8 mouse cellular contexts compared by ENCODE assay signal in genomic region chr2:180333778-180334550, GRCm38 (mm10). TPM values are rescaled to one million over a fixed set of nuclear protein-coding genes. Genes with fewer than 3 reads are reported as not detected.
DNase-seq lines count a peak whose midpoint lies in the region; ATAC-seq and TF ChIP-seq lines count a peak whose summit lies in the region.
"Had no signal": no experiment of that assay in that cellular context is flagged by ENCODE, and none has a peak within 500 bp of the region (broad histone marks: within the 10 kb centered on the region; RNA-seq: fewer than 3 reads in every experiment).

No protein-coding gene starts in this region.

- H3K36me3 ChIP-seq in E14TG2a.4 (ENCODE audit: insufficient read depth, low read length) (no peaks in the 10 kb centered on the region), ES-Bruce4 (ENCODE audit: control insufficient read depth, insufficient read depth, low read length, poor library complexity, severe bottlenecking) (no peaks in the 10 kb centered on the region)
- H3K36me3 ChIP-seq in hindbrain, embryonic 14.5 days (replicated peaks; ENCODE audit: control insufficient read depth, insufficient read depth): no peaks in the 10 kb centered on the region
- H3K36me3 ChIP-seq in liver, embryonic 16.5 days (ENCODE audit: control insufficient read depth, insufficient read depth): no peaks in the 10 kb centered on the region

- H3K9me3 ChIP-seq in E14TG2a.4 (ENCODE audit: low read length) (no peaks in the 10 kb centered on the region), ES-Bruce4 (replicated peaks; ENCODE audit: control insufficient read depth, insufficient read depth, low read length, poor library complexity, severe bottlenecking) (no peaks in the 10 kb centered on the region)
- no peaks in the 10 kb centered on the region for H3K9me3 ChIP-seq in hindbrain, embryonic 14.5 days (ENCODE audit: control insufficient read depth, low read length)
- H3K9me3 ChIP-seq in liver, embryonic 16.5 days (replicated peaks; ENCODE audit: control insufficient read depth, low read length): no peaks in the 10 kb centered on the region

- ATAC-seq in hindbrain, embryonic 14.5 days (ENCODE audit: low FRiP score): no peak
- no peak for ATAC-seq in liver, embryonic 16.5 days (ENCODE audit: low read depth)
- ATAC-seq in erythroid progenitor cell, adult 5-6 weeks (replicated peaks; ENCODE audit: low FRiP score, poor library complexity, severe bottlenecking): no peak

- no peak overlapping the region for H3K27ac ChIP-seq in ES-Bruce4 (ENCODE audit: insufficient read depth, low read length)
- no peak overlapping the region for H3K27ac ChIP-seq in hindbrain, embryonic 14.5 days
- H3K27ac ChIP-seq in liver, embryonic 16.5 days (ENCODE audit: low read length): no peak overlapping the region
- H3K27ac ChIP-seq: macrophage had no signal

- H3K27me3 ChIP-seq in E14TG2a.4 (ENCODE audit: insufficient read depth, low read length): peaks cover 95% of the 10 kb centered on the region
- peaks cover 12% of the 10 kb centered on the region; the same call in 1 of the 2 replicates for H3K27me3 ChIP-seq in ES-Bruce4 (ENCODE audit: control insufficient read depth, insufficient read depth, low read length, poor library complexity, severe bottlenecking)
- peaks cover 66% of the 10 kb centered on the region for H3K27me3 ChIP-seq in hindbrain, embryonic 14.5 days (ENCODE audit: control insufficient read depth, insufficient read depth, low read length)
- H3K27me3 ChIP-seq in liver, embryonic 16.5 days (ENCODE audit: control insufficient read depth, insufficient read depth, low read depth, low read length): peaks cover 41% of the 10 kb centered on the region

- H3K4me1 ChIP-seq in E14TG2a.4 (replicated peaks; ENCODE audit: low read depth, low read length) (peaks cover 16% of the 10 kb centered on the region), ES-Bruce4 (ENCODE audit: control insufficient read depth, insufficient read depth, low read length) (no peaks in the 10 kb centered on the region)
- H3K4me1 ChIP-seq in hindbrain, embryonic 14.5 days (replicated peaks; ENCODE audit: control insufficient read depth, insufficient read depth, low read length): peaks cover 13% of the 10 kb centered on the region
- H3K4me1 ChIP-seq in liver, embryonic 16.5 days (ENCODE audit: control insufficient read depth, low read depth, low read length): no peaks in the 10 kb centered on the region

- peak overlapping the region; percentile 9 for H3K9ac ChIP-seq in ES-Bruce4 (ENCODE audit: low read depth, poor library complexity, severe bottlenecking)
- H3K9ac ChIP-seq in hindbrain, embryonic 14.5 days: no peak overlapping the region
- H3K9ac ChIP-seq in liver, embryonic 16.5 days (ENCODE audit: low read depth, low read length): no peak overlapping the region

- TF ChIP-seq CTCF in E14TG2a.4 (conservative IDR thresholded peaks at IDR 0.05; ENCODE audit: low read length) (no peak), ES-Bruce4 (IDR thresholded peaks at IDR 0.05; ENCODE audit: low read depth, low read length) (no peak)

- 2% methylated on average over 68 of the region's 69 CpGs for WGBS in hindbrain, embryonic 14.5 days
- WGBS in liver, embryonic 16.5 days (ENCODE audit: insufficient replicate concordance): 2% methylated on average over 69 of the region's 69 CpGs

- H3K4me2 ChIP-seq in hindbrain, embryonic 14.5 days (replicated peaks): peak overlapping the region; percentile 44
- peak overlapping the region; percentile 35 for H3K4me2 ChIP-seq in liver, embryonic 16.5 days (ENCODE audit: low read depth, low read length)

- DNase-seq in hindbrain, embryonic 14.5 days (ENCODE audit: low spot score): no peak
- no peak for DNase-seq in left cerebral cortex, adult 11 months (ENCODE audit: low spot score)
- DNase-seq in cerebellum, postnatal 36 days: no peak

- no peak for TF ChIP-seq EP300 in ES-Bruce4 (IDR thresholded peaks at IDR 0.05; ENCODE audit: insufficient read depth, low read depth, low read length)

- peak overlapping the region; percentile 74 for H3K4me3 ChIP-seq in E14TG2a.4 (replicated peaks; ENCODE audit: low read length)
- peak overlapping the region; percentile 54 for H3K4me3 ChIP-seq in ES-Bruce4 (ENCODE audit: low read depth, low read length)
- peak overlapping the region; percentile 22 for H3K4me3 ChIP-seq in hindbrain, embryonic 14.5 days (replicated peaks; ENCODE audit: low read length)
- H3K4me3 ChIP-seq in liver, embryonic 16.5 days (ENCODE audit: low read depth, low read length): peak overlapping the region; percentile 34

- no peak for TF ChIP-seq POLR2A in ES-Bruce4 (IDR thresholded peaks at IDR 0.05; ENCODE audit: insufficient read depth, low read length)

RNA-seq across cellular contexts. Expression of gene Gata5, which starts 0.5 kb away (rescaled TPM):
- 0.53 TPM in 1 of 2 replicates, not detected in the other for polyA plus RNA-seq in ES-Bruce4 (2011; ENCODE audit: insufficient read depth, insufficient read length, low read depth, missing spikeins)
- 0.05 TPM in 1 of 2 replicates, not detected in the other for polyA plus RNA-seq in hindbrain, embryonic 14.5 days (2014; fragmentation: Nextera tagmentation; extraction: Ambion mirVana)
- 0.16 and 0.38 TPM in 2 replicates for polyA plus RNA-seq in liver, embryonic 16.5 days (2015; fragmentation: Nextera tagmentation; extraction: Ambion mirVana)
- total RNA-seq in erythroid progenitor cell, adult 5-6 weeks (2015; ENCODE audit: low replicate concordance): not detected in 2 replicates
- not detected in 2 replicates for total RNA-seq in erythroid progenitor cell, adult 5-6 weeks (2017; ENCODE audit: low replicate concordance)
- polyA plus RNA-seq: macrophage had no signal

RNA-seq across cellular contexts. Expression of gene Rbbp8nl, which starts 44.3 kb away (rescaled TPM):
- polyA plus RNA-seq in ES-Bruce4 (2011; ENCODE audit: insufficient read depth, insufficient read length, low read depth, missing spikeins): 1.7 and 1.8 TPM in 2 replicates
- polyA plus RNA-seq in hindbrain, embryonic 14.5 days (2014; fragmentation: Nextera tagmentation; extraction: Ambion mirVana): not detected in 2 replicates
- not detected in 2 replicates for polyA plus RNA-seq in liver, embryonic 16.5 days (2015; fragmentation: Nextera tagmentation; extraction: Ambion mirVana)
- total RNA-seq in erythroid progenitor cell, adult 5-6 weeks (2015; ENCODE audit: low replicate concordance): not detected in 2 replicates
- not detected in 2 replicates for total RNA-seq in erythroid progenitor cell, adult 5-6 weeks (2017; ENCODE audit: low replicate concordance)
- polyA plus RNA-seq: macrophage had no signal

Comparison
In these comparisons a context has a peak if more than half of its experiments do, and no peak if none do; other contexts are left out.
1. H3K4me3 ChIP-seq: peak in every context shown above with its lines; median percentile 74 in E14TG2a.4; 54 in ES-Bruce4; 34 in liver, embryonic 16.5 days; 22 in hindbrain, embryonic 14.5 days.